8 mouse cellular contexts compared by ENCODE assay signal in genomic region chr3:98062591-98063185, GRCm38 (mm10). TPM values are rescaled to one million over a fixed set of nuclear protein-coding genes. Genes with fewer than 3 reads are reported as not detected.
A peak's percentile ranks its signal among the peaks of the same experiment; 100 is the strongest.
DNase-seq lines count a peak whose midpoint lies in the region; ATAC-seq lines count a peak whose summit lies in the region.

No protein-coding gene starts in this region.

- no peaks in the 10 kb centered on the region for H3K27me3 ChIP-seq in liver, embryonic 11.5 days (replicated peaks; ENCODE audit: control insufficient read depth, insufficient read depth, low read length)
- H3K27me3 ChIP-seq in embryonic facial prominence, embryonic 12.5 days: no peaks in the 10 kb centered on the region

- intact Hi-C loops in left cerebral cortex, postnatal 10 days (cut with DNase I): loop anchor here (10.0 kb wide), 1 partner anchor 152 kb away; no protein-coding TSS in a partner anchor

- no peaks in the 10 kb centered on the region for H3K9me3 ChIP-seq in liver, embryonic 11.5 days (ENCODE audit: control insufficient read depth, low read length)
- H3K9me3 ChIP-seq in embryonic facial prominence, embryonic 12.5 days: no peaks in the 10 kb centered on the region

- H3K36me3 ChIP-seq in liver, embryonic 11.5 days (ENCODE audit: control insufficient read depth, insufficient read depth, low read length): no peaks in the 10 kb centered on the region
- peaks cover 5% of the 10 kb centered on the region; the same call in 1 of the 2 replicates for H3K36me3 ChIP-seq in embryonic facial prominence, embryonic 12.5 days

- peaks cover 45% of the 10 kb centered on the region for H3K4me1 ChIP-seq in liver, embryonic 11.5 days (replicated peaks; ENCODE audit: control insufficient read depth, insufficient read depth, low read length)
- peaks cover 77% of the 10 kb centered on the region for H3K4me1 ChIP-seq in embryonic facial prominence, embryonic 12.5 days

- H3K27ac ChIP-seq in liver, embryonic 11.5 days (ENCODE audit: low read depth, low read length): peak overlapping the region; percentile 75; the same call in 1 of the 2 replicates
- peak overlapping the region; percentile 96 for H3K27ac ChIP-seq in embryonic facial prominence, embryonic 12.5 days

- no peak overlapping the region for H3K4me3 ChIP-seq in liver, embryonic 11.5 days (ENCODE audit: low read depth, low read length)
- H3K4me3 ChIP-seq in embryonic facial prominence, embryonic 12.5 days: no peak overlapping the region

- WGBS in liver, embryonic 11.5 days: 30% methylated on average over 1 of the region's 1 CpGs
- WGBS in embryonic facial prominence, embryonic 12.5 days: 20% methylated on average over 1 of the region's 1 CpGs

- H3K9ac ChIP-seq in liver, embryonic 11.5 days (ENCODE audit: low read depth, low read length): 0 out of 2 replicates have a peak overlapping the region, but pooled peaks have one; percentile 8
- H3K9ac ChIP-seq in embryonic facial prominence, embryonic 12.5 days: no peak overlapping the region

- no peak overlapping the region; the same call in 1 of the 2 replicates for H3K4me2 ChIP-seq in liver, embryonic 11.5 days
- H3K4me2 ChIP-seq in embryonic facial prominence, embryonic 12.5 days (replicated peaks): peak overlapping the region; percentile 30

- no peak for ATAC-seq in liver, embryonic 11.5 days (replicated peaks; ENCODE audit: low FRiP score)
- ATAC-seq in embryonic facial prominence, embryonic 12.5 days (ENCODE audit: insufficient number of reproducible peaks, insufficient read depth, low FRiP score, low TSS enrichment): 0 out of 2 replicates have a peak, but pooled peaks have one; percentile 11

- DNase-seq in liver, embryonic 11.5 days (ENCODE audit: low spot score): no peak
- no peak for DNase-seq in liver
- peak; percentile 12 for DNase-seq in induced T-regulatory cell, adult 2 months (ENCODE audit: low read depth)
- DNase-seq in naive thymus-derived CD4-positive, alpha-beta T cell, adult 2 months (ENCODE audit: low read depth): peak; percentile 15
- no peak for DNase-seq in layer of hippocampus, adult 9-11 months
- DNase-seq in kidney, postnatal 25 days: no peak
- no peak for DNase-seq in left cerebral cortex, postnatal 10 days (ENCODE audit: extremely low spot score in 1 of 2, low spot score in 2 of 2)

RNA-seq across cellular contexts. Expression of gene Notch2, which starts 49.4 kb away (rescaled TPM):
- polyA plus RNA-seq in liver, embryonic 11.5 days (2014; fragmentation: Nextera tagmentation; extraction: Ambion mirVana): 17.2 and 18.4 TPM in 2 replicates
- polyA plus RNA-seq in embryonic facial prominence, embryonic 12.5 days (2016; fragmentation: Nextera tagmentation; extraction: Ambion mirVana): 38.8 and 42.1 TPM in 2 replicates
- 10 to 100 TPM; 15.5 to 17.9 TPM for total RNA-seq in left cerebral cortex, postnatal 10 days (2021)

Comparison
In these comparisons a context has a peak if more than half of its experiments do, and no peak if none do; other contexts are left out.
1. DNase-seq: peak in induced T-regulatory cell, adult 2 months (single experiment) and naive thymus-derived CD4-positive, alpha-beta T cell, adult 2 months (single experiment); none in liver, embryonic 11.5 days (single experiment), liver (single experiment), layer of hippocampus, adult 9-11 months (single experiment), kidney, postnatal 25 days (0 of 2) and left cerebral cortex, postnatal 10 days (0 of 2).